Mouse (Mus musculus) CH12.LX (cell line): ENCODE data around the gene Dclk2. TPM values are rescaled to one million over a fixed set of nuclear protein-coding genes. Genes with fewer than 3 reads are reported as not detected.

Source experiments
- DNase-seq: peaks from one replicate; pipeline ENCODE4 v3.0.0-alpha.2; 2013; ENCODE audit errors: extremely low read depth
- H3K27ac ChIP-seq: 2 replicates; pipeline ENCODE4 v1.5.1; 2012; ENCODE audit warnings: low read depth, mild to moderate bottlenecking, control low read depth, moderate library complexity; ENCODE audit not compliant: insufficient read depth
- H3K27me3 ChIP-seq: replicated peaks from 2 replicates; pipeline ENCODE3; 2012; ENCODE audit warnings: inconsistent platforms
- H3K36me3 ChIP-seq, 2 experiments: replicated peaks in 1 of 2; 2 replicates each; pipeline versions ENCODE3 to v1.6.1; 2012; ENCODE audit warnings: inconsistent platforms in 1 of 2, low read length in 1 of 2, mild to moderate bottlenecking in 1 of 2, mixed read lengths in 1 of 2, moderate library complexity in 1 of 2; ENCODE audit not compliant: control insufficient read depth in 1 of 2, insufficient read depth in 1 of 2
- H3K4me1 ChIP-seq, 2 experiments: 2 replicates each; pipeline ENCODE4 v1.6.1; 2012; ENCODE audit warnings: inconsistent platforms in 1 of 2, moderate library complexity in 1 of 2; ENCODE audit not compliant: insufficient read depth in 2 of 2, control insufficient read depth in 1 of 2
- H3K4me2 ChIP-seq: 2 replicates; pipeline ENCODE4 v1.6.1; 2012; ENCODE audit warnings: low read depth, mild to moderate bottlenecking, control low read depth; ENCODE audit not compliant: poor library complexity, insufficient read depth, severe bottlenecking
- H3K4me3 ChIP-seq, 3 experiments: fragments of 150-350 bp in 1 of 3; sonication (generic) in 1 of 3; replicated peaks in 1 of 3; 2 replicates each; pipeline versions ENCODE3 to v1.5.1; 2011 to 2012; ENCODE audit warnings: low read depth in 2 of 3, low read length in 2 of 3, mild to moderate bottlenecking in 2 of 3, moderate library complexity in 2 of 3, control low read depth in 1 of 3, improper control_type of control experiment in 1 of 3, inconsistent platforms in 1 of 3, mixed read lengths in 1 of 3; ENCODE audit not compliant: poor library complexity in 1 of 3
- H3K79me2 ChIP-seq: replicated peaks from 2 replicates; pipeline ENCODE4 v1.6.1; 2012; ENCODE audit warnings: mild to moderate bottlenecking, moderate library complexity; ENCODE audit not compliant: control insufficient read depth, poor library complexity, insufficient read depth, severe bottlenecking; ENCODE audit errors: extremely low read depth
- H3K9ac ChIP-seq: 2 replicates; pipeline ENCODE4 v1.6.1; 2012; ENCODE audit warnings: low read depth, mild to moderate bottlenecking, control low read depth, moderate library complexity; ENCODE audit not compliant: insufficient read depth
- H3K9me3 ChIP-seq: replicated peaks from 2 replicates; pipeline ENCODE3; 2012; ENCODE audit warnings: low read length, inconsistent platforms, mixed read lengths
- BHLHE40 ChIP-seq: IDR thresholded peaks from 2 replicates; pipeline ENCODE4 v1.6.1; 2011; ENCODE audit warnings: mild to moderate bottlenecking, low read depth, low read length, improper control_type of control experiment
- CHD2 ChIP-seq: IDR thresholded peaks from 2 replicates; pipeline ENCODE4 v1.6.1; 2011; ENCODE audit warnings: low read length, improper control_type of control experiment
- CTCF ChIP-seq, 2 experiments: IDR thresholded peaks in 1 of 2; conservative IDR thresholded peaks in 1 of 2; 2 replicates each; pipeline ENCODE4 v1.5.1; 2011 to 2012; ENCODE audit warnings: low read depth in 2 of 2, low read length in 2 of 2, improper control_type of control experiment in 1 of 2, inconsistent platforms in 1 of 2, mild to moderate bottlenecking in 1 of 2, moderate library complexity in 1 of 2
- E2F4 ChIP-seq: IDR thresholded peaks from 2 replicates; pipeline ENCODE4 v1.6.1; 2011; ENCODE audit warnings: low read depth, low read length, improper control_type of control experiment; ENCODE audit not compliant: insufficient replicate concordance
- ELF1 ChIP-seq: IDR thresholded peaks from 2 replicates; pipeline ENCODE4 v1.6.1; 2014; ENCODE audit warnings: low read depth, mild to moderate bottlenecking, inconsistent platforms, low read length, improper control_type of control experiment
- EP300 ChIP-seq: IDR thresholded peaks from 2 replicates; pipeline ENCODE4 v1.6.1; 2011; ENCODE audit warnings: low read length, improper control_type of control experiment
- ETS1 ChIP-seq: conservative IDR thresholded peaks from 2 replicates; pipeline ENCODE4 v1.6.1; 2012; ENCODE audit warnings: low read depth, mild to moderate bottlenecking, inconsistent platforms, low read length, improper control_type of control experiment, moderate library complexity
- GABPA ChIP-seq: IDR thresholded peaks from 2 replicates; pipeline ENCODE4 v1.6.1; 2012; ENCODE audit warnings: low read depth, low read length, improper control_type of control experiment, inconsistent platforms; ENCODE audit not compliant: insufficient replicate concordance
- HCFC1 ChIP-seq: IDR thresholded peaks from 2 replicates; pipeline ENCODE4 v1.6.1; 2012; ENCODE audit warnings: low read depth, mild to moderate bottlenecking, inconsistent platforms, low read length, improper control_type of control experiment
- IRF4 ChIP-seq: IDR thresholded peaks from 2 replicates; pipeline ENCODE4 v1.6.1; 2014; ENCODE audit warnings: low read depth, mild to moderate bottlenecking, inconsistent platforms, low read length, improper control_type of control experiment
- JUN ChIP-seq: IDR thresholded peaks from 2 replicates; pipeline ENCODE4 v1.6.1; 2011; ENCODE audit warnings: low read depth, mild to moderate bottlenecking, low read length, improper control_type of control experiment, moderate library complexity; ENCODE audit not compliant: insufficient read depth
- JUND ChIP-seq: conservative IDR thresholded peaks from 2 replicates; pipeline ENCODE4 v1.6.1; 2011; ENCODE audit warnings: low read depth, low read length, improper control_type of control experiment
- KAT2A ChIP-seq: IDR thresholded peaks from 2 replicates; pipeline ENCODE4 v1.6.1; 2012; ENCODE audit warnings: low read length, improper control_type of control experiment, inconsistent platforms; ENCODE audit not compliant: insufficient replicate concordance
- MAFK ChIP-seq: IDR thresholded peaks from 2 replicates; pipeline ENCODE4 v1.6.1; 2011; ENCODE audit warnings: low read length, improper control_type of control experiment; ENCODE audit not compliant: insufficient replicate concordance
- MAX ChIP-seq: IDR thresholded peaks from 2 replicates; pipeline ENCODE4 v1.6.1; 2011; ENCODE audit warnings: low read length, improper control_type of control experiment
- MAZ ChIP-seq: IDR thresholded peaks from 2 replicates; pipeline ENCODE4 v1.6.1; 2012; ENCODE audit warnings: low read depth, mild to moderate bottlenecking, inconsistent platforms, low read length, improper control_type of control experiment, moderate library complexity
- MEF2A ChIP-seq: IDR thresholded peaks from 2 replicates; pipeline ENCODE4 v1.6.1; 2014; ENCODE audit warnings: low read depth, mild to moderate bottlenecking, inconsistent platforms, low read length, improper control_type of control experiment, borderline replicate concordance
- MXI1 ChIP-seq: IDR thresholded peaks from 2 replicates; pipeline ENCODE4 v1.6.1; 2011; ENCODE audit warnings: mild to moderate bottlenecking, low read depth, low read length, improper control_type of control experiment
- MYC ChIP-seq: IDR thresholded peaks from 2 replicates; pipeline ENCODE4 v1.6.1; 2011; ENCODE audit warnings: low read depth, mild to moderate bottlenecking, improper control_type of control experiment, low read length
- NELFE ChIP-seq: IDR thresholded peaks from 2 replicates; pipeline ENCODE4 v1.6.1; 2011; ENCODE audit warnings: low read depth, low read length, improper control_type of control experiment
- NRF1 ChIP-seq: IDR thresholded peaks from 2 replicates; pipeline ENCODE4 v1.6.1; 2014; ENCODE audit warnings: low read depth, mild to moderate bottlenecking, inconsistent platforms, low read length, improper control_type of control experiment, moderate library complexity
- PAX5 ChIP-seq: IDR thresholded peaks from 2 replicates; pipeline ENCODE4 v1.6.1; 2012; ENCODE audit warnings: low read length, inconsistent platforms, mixed read lengths
- POLR2A ChIP-seq: IDR thresholded peaks from 2 replicates; pipeline ENCODE4 v1.6.1; 2011; ENCODE audit warnings: low read depth, mild to moderate bottlenecking, improper control_type of control experiment, low read length
- POLR2AphosphoS2 ChIP-seq: IDR thresholded peaks from 2 replicates; pipeline ENCODE4 v1.6.1; 2011; ENCODE audit warnings: low read depth, low read length, improper control_type of control experiment
- RAD21 ChIP-seq: IDR thresholded peaks from 2 replicates; pipeline ENCODE4 v1.6.1; 2011; ENCODE audit warnings: low read depth, mild to moderate bottlenecking, low read length, improper control_type of control experiment, moderate library complexity
- RCOR1 ChIP-seq: conservative IDR thresholded peaks from 2 replicates; pipeline ENCODE4 v1.6.1; 2012; ENCODE audit warnings: low read depth, mild to moderate bottlenecking, inconsistent platforms, low read length, improper control_type of control experiment
- SIN3A ChIP-seq: IDR thresholded peaks from 2 replicates; pipeline ENCODE4 v1.6.1; 2012; ENCODE audit warnings: low read length, improper control_type of control experiment, inconsistent platforms
- SMC3 ChIP-seq: IDR thresholded peaks from 2 replicates; pipeline ENCODE4 v1.6.1; 2011; ENCODE audit warnings: low read depth, low read length, improper control_type of control experiment
- TBP ChIP-seq: conservative IDR thresholded peaks from 2 replicates; pipeline ENCODE4 v1.6.1; 2011; ENCODE audit warnings: low read depth, low read length, improper control_type of control experiment
- TCF12 ChIP-seq: IDR thresholded peaks from 2 replicates; pipeline ENCODE4 v1.6.1; 2014; ENCODE audit warnings: low read depth, mild to moderate bottlenecking, inconsistent platforms, low read length, improper control_type of control experiment
- UBTF ChIP-seq: IDR thresholded peaks from 2 replicates; pipeline ENCODE4 v1.6.1; 2012; ENCODE audit warnings: low read depth, mild to moderate bottlenecking, inconsistent platforms, low read length, improper control_type of control experiment, moderate library complexity
- USF1 ChIP-seq: IDR thresholded peaks from 2 replicates; pipeline ENCODE4 v1.6.1; 2014; ENCODE audit warnings: low read depth, mild to moderate bottlenecking, inconsistent platforms, low read length, improper control_type of control experiment
- USF2 ChIP-seq: conservative IDR thresholded peaks from 2 replicates; pipeline ENCODE4 v1.6.1; 2011; ENCODE audit warnings: low read depth, low read length, improper control_type of control experiment
- ZC3H11A ChIP-seq: IDR thresholded peaks from 2 replicates; pipeline ENCODE4 v1.6.1; 2012; ENCODE audit warnings: low read depth, mild to moderate bottlenecking, inconsistent platforms, low read length, improper control_type of control experiment
- ZKSCAN1 ChIP-seq: IDR thresholded peaks from 2 replicates; pipeline ENCODE4 v1.6.1; 2012; ENCODE audit warnings: low read depth, inconsistent platforms, low read length, improper control_type of control experiment, borderline replicate concordance
- ZMIZ1 ChIP-seq: IDR thresholded peaks from 2 replicates; pipeline ENCODE4 v1.6.1; 2012; ENCODE audit warnings: low read depth, mild to moderate bottlenecking, inconsistent platforms, low read length, improper control_type of control experiment
- ZNF384 ChIP-seq: IDR thresholded peaks from 2 replicates; pipeline ENCODE4 v1.6.1; 2012; ENCODE audit warnings: low read depth, low read length, improper control_type of control experiment, inconsistent platforms
- dilution Hi-C: fragments of 300-500 bp; cut with MboI; formaldehyde crosslinking; loops from 2 replicates; pipeline ENCODE4 v1.14.3; 2020; ENCODE audit warnings: low sequenced_read_pairs; ENCODE audit not compliant: extremely low pct_unique_long_range_greater_than_20kb, extremely low pct_ligation_motif_present
- in situ Hi-C: fragments of 300-500 bp; cut with MboI; formaldehyde crosslinking; loops from 3 replicates; pipeline ENCODE4 v1.14.3; 2019; ENCODE audit warnings: low sequenced_read_pairs, low pct_ligation_motif_present, low pct_unique_long_range_greater_than_20kb, mixed read lengths
- polyA plus RNA-seq: library from polyadenylated mRNA; unstranded; fragments of >175 nt; gene quantifications from 2 replicates; pipeline ENCODE4 v1.2.1, GENCODE M21; 2012; ENCODE audit warnings: low read depth; ENCODE audit not compliant: insufficient read length
- total RNA-seq, 2 experiments: library from RNA; depleted of rRNA; stranded (reverse); fragments of 300-350 nt in 1 of 2; fragments of >200 nt in 1 of 2; gene quantifications; 2 replicates each; pipeline ENCODE4 v1.2.3; 2012 to 2014

The Dclk2 gene
- total and polyA plus RNA-seq, 3 experiments = 0.93 to 2.0 (median 1.0) TPM

DNA sequence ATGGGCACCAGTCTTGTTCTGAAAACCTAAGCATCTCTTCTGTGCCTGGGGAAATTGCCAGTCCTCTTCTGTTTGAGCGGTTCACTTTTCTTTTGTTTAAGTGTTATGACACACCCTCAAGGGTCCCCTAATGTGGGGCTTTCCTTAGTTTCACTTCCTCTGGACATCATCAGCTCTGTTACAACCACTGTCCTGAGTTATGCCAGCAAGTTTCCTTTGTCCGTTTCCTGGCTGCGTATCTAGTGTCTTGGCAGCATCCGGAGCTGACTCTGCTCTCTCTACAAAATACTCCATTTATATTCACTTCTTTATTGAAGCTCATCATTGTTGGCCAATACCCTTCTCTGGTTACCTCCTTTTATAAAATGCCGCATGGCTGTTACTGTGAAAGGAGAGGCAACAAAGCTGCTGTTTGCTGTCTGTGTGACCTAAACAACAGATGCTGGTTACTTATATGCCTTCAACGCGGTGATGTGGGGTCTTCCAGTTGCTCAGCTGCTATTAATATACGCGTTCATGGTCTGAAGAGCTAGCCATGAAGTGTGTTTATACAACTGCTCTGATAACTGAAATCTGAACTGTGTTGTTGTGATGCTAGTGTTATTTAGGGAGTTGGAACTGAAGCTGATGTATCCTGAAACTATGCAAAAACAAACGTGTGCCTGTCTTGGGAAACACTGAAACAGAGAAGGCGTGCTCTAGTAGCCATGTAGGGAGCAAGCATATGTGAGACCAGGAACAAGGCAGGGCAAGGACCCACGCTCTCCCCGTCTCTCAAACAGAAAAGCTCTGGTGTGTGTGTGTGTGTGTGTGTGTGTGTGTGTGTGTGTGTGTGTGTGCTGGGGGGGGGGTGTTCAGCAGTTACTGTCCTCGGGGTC, 145.8 kb downstream of the Dclk2 start:
- Histone ChIP-seq H3K9ac (no peak overlapping the region), H3K9me3 (no peaks in the 10 kb centered on the region), H3K27me3 (no peaks in the 10 kb centered on the region), H3K4me1 (peaks cover 11 to 28% of the 10 kb centered on the region in 2 experiments), H3K36me3 (peaks cover 0 to 15% of the 10 kb centered on the region in 2 experiments), H3K4me2 (peak overlapping the region; percentile 72), H3K4me3 (no peak overlapping the region), H3K79me2 (no peaks in the 10 kb centered on the region), H3K27ac (peak overlapping the region; percentile 67)
- in situ Hi-C loops = loop anchor here (10.0 to 25.0 kb wide), 2 partner anchors 413 to 510 kb away; no protein-coding TSS in a partner anchor
- dilution Hi-C loops = no loop called here
- peak; percentile 67 for DNase-seq
- TF ChIP-seq SMC3 (no peak; the same call in 1 of the 2 replicates), MEF2A (peak; percentile 72), NRF1 (0 out of 2 replicates have a peak, but pooled peaks have one; percentile 27), ZMIZ1 (no peak), JUN (no peak), UBTF (no peak), MAZ (peak; percentile 69; the same call in 1 of the 2 replicates), KAT2A (0 out of 2 replicates have a peak, but pooled peaks have one; percentile 27), MYC (0 out of 2 replicates have a peak, but pooled peaks have one; percentile 51), USF1 (no peak), POLR2A (no peak), USF2 (no peak), ZKSCAN1 (no peak), BHLHE40 (peak; percentile 71), ETS1 (peak; percentile 86), TCF12 (peak; percentile 30; the same call in 1 of the 2 replicates), PAX5 (no peak), HCFC1 (peak; percentile 40; the same call in 1 of the 2 replicates), RAD21 (no peak), ZC3H11A (no peak), NELFE (no peak), CHD2 (peak; percentile 69), MAFK (peak; percentile 46; the same call in 1 of the 2 replicates), MXI1 (peak; percentile 26; the same call in 1 of the 2 replicates), JUND (peak; percentile 42; the same call in 1 of the 2 replicates), CTCF (conservative IDR thresholded peaks at IDR 0.05 in 1 of 2, IDR thresholded peaks at IDR 0.05 in 1 of 2; ENCODE audit: low read depth in 2 of 2, low read length in 2 of 2) (no peak), GABPA (no peak), IRF4 (peak; percentile 99), ZNF384 (no peak), E2F4 (peak; percentile 13; the same call in 1 of the 2 replicates), RCOR1 (peak; percentile 86), POLR2AphosphoS2 (no peak), ELF1 (peak; percentile 61), TBP (0 out of 2 replicates have a peak, but pooled peaks have one; percentile 39), MAX (peak; percentile 45; the same call in 1 of the 2 replicates), EP300 (peak; percentile 95), SIN3A (peak; percentile 88)
